Mouse (Mus musculus): Measurements from ENCODE around the gene Pigz.
"Not testable (repeated sequence)": the region's sequence is repeated elsewhere in the genome, so short reads cannot be mapped to it uniquely, and the experiment has no call there.

Gene Pigz

GRCm38 (mm10) chr16:31931330-31931729, 2.3 kb upstream of the Pigz start:
- DNase-seq (ENCODE audit: low spot score) = no peak

- DNase-seq (ENCODE audit: low spot score) = no peak
Measured at GRCm38 (mm10) chr16:31932255-31932654, 1.4 kb upstream of the Pigz start.

- peak; percentile 83 for DNase-seq (ENCODE audit: low spot score)
Measured at GRCm38 (mm10) chr16:31932840-31933697, 582 bp upstream of the Pigz start.

GRCm38 (mm10) chr16:31934550-31935010, 929 bp downstream of the Pigz start:
- DNase-seq (ENCODE audit: low spot score) = no peak

- no peak for DNase-seq (ENCODE audit: low spot score)
Measured at GRCm38 (mm10) chr16:31935091-31935979, 1.7 kb downstream of the Pigz start.

- no peak for DNase-seq (ENCODE audit: low spot score)
Measured at GRCm38 (mm10) chr16:31936568-31936967, 2.9 kb downstream of the Pigz start.

- DNase-seq (ENCODE audit: low spot score) = no peak
Measured at GRCm38 (mm10) chr16:31938856-31939255, 5.2 kb downstream of the Pigz start.

- no peak for DNase-seq (ENCODE audit: low spot score)
Measured at GRCm38 (mm10) chr16:31940586-31940985, 6.9 kb downstream of the Pigz start.

- peak; percentile 70 for DNase-seq (ENCODE audit: low spot score)
Measured at GRCm38 (mm10) chr16:31943980-31944379, 10.3 kb downstream of the Pigz start.

- DNase-seq (ENCODE audit: low spot score) = no peak
Measured at GRCm38 (mm10) chr16:31944698-31945255, 11.1 kb downstream of the Pigz start.

GRCm38 (mm10) chr16:31945372-31945771, 11.7 kb downstream of the Pigz start:
- DNase-seq (ENCODE audit: low spot score) = no peak

GRCm38 (mm10) chr16:31945986-31946385, 12.3 kb downstream of the Pigz start:
- DNase-seq (ENCODE audit: low spot score) = not testable (repeated sequence)

GRCm38 (mm10) chr16:31947333-31947732, 13.7 kb downstream of the Pigz start:
- no peak for DNase-seq (ENCODE audit: low spot score)

- no peak for DNase-seq (ENCODE audit: low spot score)
Measured at GRCm38 (mm10) chr16:31947901-31948316, 14.3 kb downstream of the Pigz start.

- DNase-seq (ENCODE audit: low spot score) = peak; percentile 94
Measured at GRCm38 (mm10) chr16:31948345-31948774, 14.7 kb downstream of the Pigz start, which contains the start of the genes 0610012G03Rik and Ncbp2. 0610012G03Rik (minus strand) TSS chr16:31948494. Ncbp2 (plus strand) TSS chr16:31948513.

GRCm38 (mm10) chr16:31963224-31963623, 29.6 kb downstream of the Pigz start:
- DNase-seq (ENCODE audit: low spot score) = no peak

- no peak for DNase-seq (ENCODE audit: low spot score)
Measured at GRCm38 (mm10) chr16:31975258-31975657, 41.6 kb downstream of the Pigz start.

GRCm38 (mm10) chr16:31979501-31979900, 45.9 kb downstream of the Pigz start:
- no peak for DNase-seq (ENCODE audit: low spot score)

- DNase-seq (ENCODE audit: low spot score) = no peak
Measured at GRCm38 (mm10) chr16:31980946-31981345, 47.3 kb downstream of the Pigz start.

GRCm38 (mm10) chr16:31992039-31992438, 58.4 kb downstream of the Pigz start:
- DNase-seq (ENCODE audit: low spot score) = no peak

- DNase-seq (ENCODE audit: low spot score) = no peak
Measured at GRCm38 (mm10) chr16:31993195-31993594, 59.5 kb downstream of the Pigz start.

GRCm38 (mm10) chr16:31993946-31994345, 60.3 kb downstream of the Pigz start:
- DNase-seq (ENCODE audit: low spot score) = no peak
